Mouse (Mus musculus) bone marrow, adult 2 months (tissue): Measurements from ENCODE around the gene Tcam1.

Experiments
- CTCF ChIP-seq: fragments of 200-500 bp; IDR thresholded peaks from 2 replicates; pipeline ENCODE4 v1.5.1; 2011; ENCODE audit warnings: low read length, control low read depth; ENCODE audit not compliant: control insufficient read depth, insufficient read depth
- POLR2A ChIP-seq: fragments of 200-500 bp; IDR thresholded peaks from 2 replicates; pipeline ENCODE4 v1.6.1; 2011; ENCODE audit warnings: low read depth, mild to moderate bottlenecking, control low read depth, low read length, borderline replicate concordance; ENCODE audit not compliant: control insufficient read depth

- TF ChIP-seq CTCF (no peak), POLR2A (no peak)
These were observed 7.4 kb upstream of the Tcam1 start for GRCm38 (mm10) chr11:106269060-106269431.
